Mouse (Mus musculus): Measurements from ENCODE around the gene Dlat.

Dlat gene

GRCm38 (mm10) chr9:50592955-50593354 is 66.6 kb downstream of the Dlat start:
- no peak for DNase-seq (ENCODE audit: low read depth)

- peak; percentile 94 for DNase-seq (ENCODE audit: low read depth)
Observed at GRCm38 (mm10) chr9:50590856-50591518, 68.6 kb downstream of the Dlat start.

GRCm38 (mm10) chr9:50586955-50587354 is 72.6 kb downstream of the Dlat start:
- DNase-seq (ENCODE audit: low read depth) = no peak

GRCm38 (mm10) chr9:50585145-50585818 is 74.3 kb downstream of the Dlat start:
- no peak for DNase-seq (ENCODE audit: low read depth)
